Mouse (Mus musculus) liver, embryonic 11.5 days (tissue): ENCODE measurements at regions not wholly inside any gene's neighbourhood (a gene's known extent, or its start where the extent isn't known, plus 50 kb on each side); places are given as distances from the start of the nearest gene placed in this dataset.

Source experiments
- ATAC-seq: fragments of 200-750 bp; cut with Nextera tagmentation; replicated peaks from 2 replicates; pipeline ENCODE4 v1.8.0; 2017; ENCODE audit warnings: moderate number of reproducible peaks, mild to moderate bottlenecking, moderate TSS enrichment, moderate library complexity; ENCODE audit not compliant: low FRiP score
- DNase-seq: peaks from one replicate; pipeline ENCODE4 v3.0.0-alpha.2; 2017; ENCODE audit warnings: low spot score
- H3K27ac ChIP-seq: fragments of 300-500 bp; sonication (generic); 2 replicates; pipeline ENCODE4 v1.5.1; 2014; ENCODE audit warnings: mild to moderate bottlenecking, low read depth, low read length, control low read depth
- H3K27me3 ChIP-seq: fragments of 300-500 bp; sonication (generic); replicated peaks from 2 replicates; pipeline ENCODE4 v1.6.1; 2014; ENCODE audit warnings: low read length, mixed read lengths; ENCODE audit not compliant: control insufficient read depth, insufficient read depth
- H3K36me3 ChIP-seq: fragments of 300-500 bp; sonication (generic); 2 replicates; pipeline ENCODE4 v1.6.1; 2014; ENCODE audit warnings: mild to moderate bottlenecking, low read length, moderate library complexity, mixed read lengths; ENCODE audit not compliant: control insufficient read depth, insufficient read depth
- H3K4me1 ChIP-seq: fragments of 300-500 bp; sonication (generic); replicated peaks from 2 replicates; pipeline ENCODE4 v1.6.1; 2014; ENCODE audit warnings: low read length, mixed read lengths; ENCODE audit not compliant: control insufficient read depth, insufficient read depth
- H3K4me2 ChIP-seq: fragments of 300-500 bp; sonication (generic); 2 replicates; pipeline ENCODE4 v1.6.1; 2014; ENCODE audit warnings: mild to moderate bottlenecking, control low read depth, moderate library complexity
- H3K4me3 ChIP-seq: fragments of 300-500 bp; sonication (generic); 2 replicates; pipeline ENCODE4 v1.5.1; 2014; ENCODE audit warnings: low read depth, low read length, control low read depth
- H3K9ac ChIP-seq: fragments of 300-500 bp; sonication (generic); 2 replicates; pipeline ENCODE4 v1.6.1; 2014; ENCODE audit warnings: low read depth, low read length, control low read depth
- H3K9me3 ChIP-seq: fragments of 300-500 bp; sonication (generic); 2 replicates; pipeline ENCODE4 v1.6.1; 2016; ENCODE audit warnings: low read length, inconsistent platforms, mixed read lengths; ENCODE audit not compliant: control insufficient read depth
- WGBS: fragments of 180-500 bp; shearing (Covaris S2); extraction: QIAGEN DNeasy Blood & Tissue Kit; methylation state at CpG from one replicate; pipeline ENCODE4 v1.1.7; 2014; 5-methylcytosine and 5-hydroxymethylcytosine counted together

DNA sequence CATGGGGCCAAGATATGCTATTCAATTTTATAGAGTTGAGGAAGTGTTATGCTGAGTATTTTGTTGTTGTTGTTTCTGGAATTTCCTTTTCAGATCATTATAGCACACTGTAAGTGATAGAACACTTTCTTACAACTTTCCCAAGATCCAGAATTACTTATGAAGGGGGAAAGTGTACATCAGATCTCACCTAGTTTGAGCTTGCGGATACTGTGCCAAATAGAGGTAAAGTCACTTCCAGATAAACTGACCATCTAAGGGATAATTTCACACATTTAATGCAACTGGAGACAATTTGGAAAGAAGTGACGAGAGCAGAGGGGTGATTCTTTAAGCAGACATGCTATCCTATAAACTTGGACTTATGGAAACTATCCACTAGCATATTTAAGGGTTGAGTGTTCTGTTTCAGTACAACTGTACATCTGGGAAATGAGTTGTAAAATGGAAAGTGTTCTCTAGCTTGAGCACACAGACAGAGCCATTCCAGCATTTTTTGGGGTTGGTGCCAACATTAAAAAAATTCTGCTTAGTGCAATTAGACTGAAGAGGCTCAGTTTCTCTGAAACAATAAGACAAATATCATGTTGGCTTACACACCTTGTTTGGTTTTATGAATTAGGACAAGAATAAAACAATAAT, 307.0 kb downstream of the Trim52 start:
- H3K27ac ChIP-seq: no peak overlapping the region
- 65% methylated on average over 2 of the region's 2 CpGs for WGBS

DNA sequence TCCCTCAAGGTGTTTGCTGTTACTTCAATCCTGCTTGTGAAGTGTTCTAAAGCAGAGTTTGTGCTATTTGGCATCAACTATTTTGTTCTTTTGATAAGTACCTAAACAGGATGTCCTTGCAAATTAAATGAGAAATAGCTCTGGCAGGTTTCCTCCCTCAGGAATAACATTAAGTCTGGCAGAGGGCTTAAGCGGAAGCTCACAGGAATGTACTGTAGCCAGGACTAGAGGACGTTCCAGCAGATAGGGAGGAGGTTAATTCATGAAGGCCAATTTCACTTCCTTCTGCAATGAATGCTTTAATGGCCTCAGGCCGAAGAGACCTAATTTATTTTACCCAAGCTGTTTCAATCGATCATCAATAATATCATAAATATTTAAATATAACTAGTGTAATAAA, 318.7 kb downstream of the Trim52 start:
- no peak for ATAC-seq
- Histone ChIP-seq H3K9ac (no peak overlapping the region), H3K27ac (no peak overlapping the region), H3K36me3 (no peaks in the 10 kb centered on the region), H3K4me3 (no peak overlapping the region), H3K4me1 (no peaks in the 10 kb centered on the region), H3K4me2 (no peak overlapping the region), H3K27me3 (no peaks in the 10 kb centered on the region), H3K9me3 (no peaks in the 10 kb centered on the region)
- 50% methylated on average over 4 of the region's 4 CpGs for whole genome bisulfite sequencing
- DNase-seq: no peak

More for the DNA sequence above, 307.0 kb downstream of the Trim52 start:
- no peak overlapping the region for H3K9ac ChIP-seq
- H3K4me2 ChIP-seq: no peak overlapping the region
- DNase-seq (no peak), ATAC-seq (no peak)
- no peaks in the 10 kb centered on the region for H3K9me3 ChIP-seq
- H3K4me3 ChIP-seq: no peak overlapping the region
- H3K4me1 ChIP-seq: no peaks in the 10 kb centered on the region
- H3K36me3 ChIP-seq: no peaks in the 10 kb centered on the region
- H3K27me3 ChIP-seq: no peaks in the 10 kb centered on the region

DNA sequence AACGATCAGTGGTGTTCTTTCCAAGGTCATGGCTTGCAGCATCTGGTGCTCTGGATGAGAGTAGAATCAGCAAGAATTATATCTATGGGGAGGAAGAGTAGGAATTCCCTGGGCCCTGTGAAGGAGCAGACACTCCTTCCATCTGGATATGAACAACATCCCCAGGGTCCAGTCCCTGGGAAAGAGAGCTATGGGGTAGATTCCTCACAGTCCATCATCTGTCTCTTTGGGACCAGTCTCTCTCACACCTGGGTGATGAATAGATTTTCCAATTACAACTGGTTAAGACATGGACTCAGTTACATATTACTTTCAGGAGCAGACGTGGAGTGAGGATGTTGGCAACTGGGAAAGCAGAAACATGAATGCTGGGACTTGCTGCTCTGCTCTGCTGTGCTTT, 322.6 kb downstream of the Trim52 start:
- WGBS: 69% methylated on average over 2 of the region's 2 CpGs
- Histone ChIP-seq H3K27ac (no peak overlapping the region), H3K4me2 (no peak overlapping the region), H3K4me1 (no peaks in the 10 kb centered on the region), H3K36me3 (no peaks in the 10 kb centered on the region), H3K9ac (no peak overlapping the region), H3K4me3 (no peak overlapping the region), H3K9me3 (no peaks in the 10 kb centered on the region), H3K27me3 (no peaks in the 10 kb centered on the region)
- ATAC-seq (no peak), DNase-seq (no peak)

DNA sequence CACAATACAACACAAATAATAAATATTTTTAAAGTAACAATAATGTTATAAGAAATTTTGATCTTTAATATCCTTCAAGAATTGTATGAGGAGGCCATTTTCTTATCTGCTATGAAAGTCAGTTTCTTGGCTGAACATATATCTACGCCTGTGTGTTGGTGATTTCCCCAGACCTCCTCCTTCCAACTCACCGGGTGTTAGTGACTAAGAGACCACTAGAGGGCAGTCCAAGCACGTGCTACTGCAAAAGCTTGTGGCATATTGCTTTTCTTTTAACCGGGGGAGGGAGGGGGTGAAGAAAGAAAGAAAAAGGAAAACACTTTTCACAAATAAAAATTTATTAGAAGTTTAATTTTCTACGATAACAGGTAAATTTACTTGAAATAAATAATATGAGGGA, 333.3 kb downstream of the Trim52 start:
- ATAC-seq (no peak), DNase-seq (no peak)
- Histone ChIP-seq H3K27me3 (no peaks in the 10 kb centered on the region), H3K4me2 (no peak overlapping the region), H3K4me1 (no peaks in the 10 kb centered on the region), H3K36me3 (no peaks in the 10 kb centered on the region), H3K27ac (no peak overlapping the region), H3K9ac (no peak overlapping the region), H3K9me3 (no peaks in the 10 kb centered on the region), H3K4me3 (no peak overlapping the region)
- 9% methylated on average over 5 of the region's 5 CpGs for WGBS

DNA sequence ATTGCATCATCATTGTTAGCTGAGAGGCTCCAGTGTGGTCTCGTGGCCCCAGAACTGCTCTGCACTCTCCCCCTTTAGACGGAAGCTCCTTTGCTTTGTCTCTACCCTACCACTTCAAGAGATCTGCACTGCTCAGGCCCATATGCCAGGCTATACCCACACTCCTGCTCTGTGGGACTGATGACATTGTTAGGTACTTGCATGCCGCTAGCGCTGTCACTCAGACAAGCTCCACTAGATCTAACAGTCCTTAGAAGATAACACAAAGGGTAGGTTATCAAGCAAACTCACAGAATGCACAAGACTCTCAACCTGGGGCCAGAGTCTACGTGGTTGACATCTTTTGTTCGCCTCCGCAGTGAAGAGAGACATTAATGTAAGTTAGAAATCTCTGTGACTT, 383.1 kb downstream of the Trim52 start:
- WGBS: 87% methylated on average over 7 of the region's 7 CpGs
- Histone ChIP-seq H3K9ac (no peak overlapping the region), H3K9me3 (no peaks in the 10 kb centered on the region), H3K36me3 (no peaks in the 10 kb centered on the region), H3K27ac (no peak overlapping the region), H3K27me3 (no peaks in the 10 kb centered on the region), H3K4me3 (no peak overlapping the region), H3K4me1 (no peaks in the 10 kb centered on the region), H3K4me2 (no peak overlapping the region)
- DNase-seq (no peak), ATAC-seq (no peak)

DNA sequence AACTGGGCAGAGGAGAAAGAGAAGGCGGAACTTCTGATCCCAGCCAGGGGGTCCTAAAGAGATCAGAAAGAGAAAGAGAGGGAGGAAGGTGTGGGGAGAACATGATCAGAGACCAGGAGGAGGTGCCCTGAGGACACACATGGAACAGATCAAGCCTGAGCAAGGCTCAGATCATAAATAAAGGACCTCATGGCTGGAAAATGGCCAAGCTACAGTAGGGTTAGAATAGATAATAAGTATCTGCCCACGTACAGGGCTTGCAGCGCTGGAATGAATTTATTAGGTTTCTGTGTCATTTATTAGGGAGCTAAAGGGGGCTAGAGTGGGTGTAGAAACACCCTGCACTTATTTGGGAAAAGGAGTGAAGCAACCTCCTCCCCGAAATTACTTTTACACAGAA, 385.4 kb downstream of the Trim52 start:
- H3K4me1 ChIP-seq: no peaks in the 10 kb centered on the region
- no peak for DNase-seq
- no peak for ATAC-seq
- WGBS: 71% methylated on average over 4 of the region's 4 CpGs
- no peak overlapping the region for H3K27ac ChIP-seq
- no peak overlapping the region for H3K9ac ChIP-seq
- H3K4me3 ChIP-seq: no peak overlapping the region
- no peaks in the 10 kb centered on the region for H3K27me3 ChIP-seq
- H3K9me3 ChIP-seq: no peaks in the 10 kb centered on the region
- no peaks in the 10 kb centered on the region for H3K36me3 ChIP-seq
- no peak overlapping the region for H3K4me2 ChIP-seq

DNA sequence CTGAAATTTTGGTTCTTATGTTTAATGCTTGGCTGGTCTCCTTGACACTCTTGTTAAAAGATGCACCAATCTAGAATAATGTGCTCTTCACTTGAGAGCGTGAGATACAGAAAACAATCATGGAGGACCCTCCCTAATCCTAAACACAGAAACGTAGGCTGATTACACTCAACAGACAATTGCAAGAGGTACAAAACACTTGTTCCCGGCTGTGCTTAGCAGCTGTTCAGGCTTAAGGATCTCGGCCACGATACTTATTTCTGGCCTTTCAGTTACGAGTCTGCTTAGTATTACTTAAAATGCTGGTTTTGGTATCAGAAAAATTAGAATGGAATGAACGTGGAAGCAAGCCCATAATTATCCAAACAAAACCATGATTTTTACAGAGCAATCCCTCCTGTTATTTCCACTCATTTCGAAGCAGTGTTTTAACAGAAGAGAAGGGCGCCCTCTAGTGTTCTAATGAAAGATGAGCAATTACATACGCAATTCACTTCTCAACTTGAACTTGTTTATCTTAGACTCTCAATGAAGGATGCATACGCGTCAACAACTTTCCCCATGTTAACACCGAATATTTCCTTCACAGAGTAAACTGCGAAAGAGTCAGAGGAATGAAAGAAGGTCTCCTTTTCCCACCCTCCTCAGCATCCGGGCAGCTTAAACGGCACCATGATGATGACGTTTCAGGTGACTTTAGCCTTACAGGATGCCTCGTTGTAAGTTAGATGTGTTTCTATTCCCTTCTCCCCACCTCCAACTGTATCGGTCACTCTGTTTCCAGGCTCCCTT, 394.5 kb downstream of the Trim52 start:
- Histone ChIP-seq H3K27me3 (no peaks in the 10 kb centered on the region), H3K27ac (no peak overlapping the region), H3K4me1 (no peaks in the 10 kb centered on the region), H3K9ac (no peak overlapping the region), H3K9me3 (no peaks in the 10 kb centered on the region), H3K36me3 (no peaks in the 10 kb centered on the region), H3K4me3 (no peak overlapping the region), H3K4me2 (no peak overlapping the region)
- WGBS: 48% methylated on average over 19 of the region's 19 CpGs
- DNase-seq: no peak
- ATAC-seq: no peak

DNA sequence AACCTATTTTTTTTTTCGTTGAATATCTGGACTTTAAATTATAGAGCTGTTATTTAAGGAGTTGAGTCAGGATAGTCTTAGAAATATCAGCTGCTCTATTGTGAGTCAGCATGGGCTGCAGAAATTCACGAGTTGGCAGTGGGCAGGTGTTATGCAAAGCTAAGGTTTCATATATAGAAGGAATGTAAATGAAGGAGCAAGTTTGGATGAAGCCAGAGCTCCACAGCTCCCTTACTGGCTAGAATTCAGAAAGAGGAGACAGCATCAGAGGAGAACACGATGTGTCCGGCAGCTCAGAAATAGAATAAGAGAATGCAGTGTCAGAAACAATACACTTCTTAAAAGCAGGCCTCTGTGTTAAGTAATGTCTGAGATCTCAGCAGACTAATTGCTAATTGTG, 400.9 kb downstream of the Trim52 start:
- Histone ChIP-seq H3K9me3 (no peaks in the 10 kb centered on the region), H3K4me2 (no peak overlapping the region), H3K9ac (no peak overlapping the region), H3K36me3 (no peaks in the 10 kb centered on the region), H3K4me1 (no peaks in the 10 kb centered on the region), H3K4me3 (no peak overlapping the region), H3K27ac (no peak overlapping the region), H3K27me3 (no peaks in the 10 kb centered on the region)
- no peak for DNase-seq
- WGBS: 69% methylated on average over 4 of the region's 4 CpGs
- no peak for ATAC-seq
